Mouse (Mus musculus): ENCODE measurements around the gene St14. TPM values are rescaled to one million over a fixed set of nuclear protein-coding genes. Genes with fewer than 3 reads are reported as not detected.

The St14 gene
- total RNA-seq, 2 experiments from 2014 or later = 0.49 to 0.93 TPM

- intact Hi-C loops (cut with DNase I) = no loop called here
- no peak for DNase-seq (ENCODE audit: low spot score in 2 of 2)
These were observed 3.7 kb downstream of the St14 start for GRCm38 (mm10) chr9:31127876-31128465.

GRCm38 (mm10) chr9:31126079-31126478 lies 5.6 kb downstream of the St14 start:
- intact Hi-C loops (cut with DNase I) = no loop called here
- no peak for DNase-seq (ENCODE audit: low spot score in 2 of 2)

- no peak for DNase-seq (ENCODE audit: low spot score in 2 of 2)
- intact Hi-C loops (cut with DNase I) = no loop called here
These were observed 9.1 kb downstream of the St14 start for GRCm38 (mm10) chr9:31122464-31123030.

- intact Hi-C loops (cut with DNase I) = no loop called here
- DNase-seq (ENCODE audit: low spot score in 2 of 2) = no peak
These were observed 11.1 kb downstream of the St14 start for GRCm38 (mm10) chr9:31120533-31120915.

GRCm38 (mm10) chr9:31119882-31120532 lies 11.6 kb downstream of the St14 start:
- DNase-seq (ENCODE audit: low spot score in 2 of 2) = no peak
- intact Hi-C loops (cut with DNase I) = no loop called here

GRCm38 (mm10) chr9:31119405-31119804 lies 12.2 kb downstream of the St14 start:
- DNase-seq (ENCODE audit: low spot score in 2 of 2) = no peak
- intact Hi-C loops (cut with DNase I) = no loop called here

- DNase-seq (ENCODE audit: low spot score in 2 of 2) = no peak
- intact Hi-C loops (cut with DNase I) = no loop called here
These were observed 12.9 kb downstream of the St14 start for GRCm38 (mm10) chr9:31118520-31119298.

- intact Hi-C loops (cut with DNase I) = no loop called here
- no peak for DNase-seq (ENCODE audit: low spot score in 2 of 2)
These were observed 14.2 kb downstream of the St14 start for GRCm38 (mm10) chr9:31117488-31117887.

- intact Hi-C loops (cut with DNase I) = no loop called here
These were observed 14.6 kb downstream of the St14 start for GRCm38 (mm10) chr9:31117088-31117487.

GRCm38 (mm10) chr9:31115586-31115985 lies 16.1 kb downstream of the St14 start:
- no peak for DNase-seq (ENCODE audit: low spot score in 2 of 2)

More at GRCm38 (mm10) chr9:31117088-31117487, 14.6 kb downstream of the St14 start:
- no peak for DNase-seq (ENCODE audit: low spot score in 2 of 2)

GRCm38 (mm10) chr9:31108464-31108863 lies 23.2 kb downstream of the St14 start:
- no peak for DNase-seq (ENCODE audit: low spot score in 2 of 2)
- intact Hi-C loops (cut with DNase I) = no loop called here

More at GRCm38 (mm10) chr9:31115586-31115985, 16.1 kb downstream of the St14 start:
- intact Hi-C loops (cut with DNase I) = no loop called here

GRCm38 (mm10) chr9:31098118-31098517 lies 33.5 kb downstream of the St14 start:
- DNase-seq (ENCODE audit: low spot score in 2 of 2) = no peak
- intact Hi-C loops (cut with DNase I) = no loop called here

GRCm38 (mm10) chr9:31097088-31098082 lies 34.3 kb downstream of the St14 start:
- no peak for DNase-seq (ENCODE audit: low spot score in 2 of 2)
- intact Hi-C loops (cut with DNase I) = no loop called here

GRCm38 (mm10) chr9:31092833-31093195 lies 38.8 kb downstream of the St14 start:
- no peak for DNase-seq (ENCODE audit: low spot score in 2 of 2)
- intact Hi-C loops (cut with DNase I) = no loop called here

GRCm38 (mm10) chr9:31092111-31092832 lies 39.4 kb downstream of the St14 start:
- no peak for DNase-seq (ENCODE audit: low spot score in 2 of 2)
- intact Hi-C loops (cut with DNase I) = no loop called here

GRCm38 (mm10) chr9:31091162-31091581 lies 40.5 kb downstream of the St14 start:
- no peak for DNase-seq (ENCODE audit: low spot score in 2 of 2)
- intact Hi-C loops (cut with DNase I) = no loop called here

GRCm38 (mm10) chr9:31090081-31091023 lies 41.3 kb downstream of the St14 start:
- intact Hi-C loops (cut with DNase I) = no loop called here
- DNase-seq (ENCODE audit: low spot score in 2 of 2) = no peak

- no peak for DNase-seq (ENCODE audit: low spot score in 2 of 2)
- intact Hi-C loops (cut with DNase I) = loop anchor here (2.0 to 5.0 kb wide), 2 partner anchors 609 to 647 kb away; no protein-coding TSS in a partner anchor
These were observed 42.1 kb downstream of the St14 start for GRCm38 (mm10) chr9:31089541-31089940.

Measured in left cerebral cortex, postnatal 36 days (tissue).